In genomic region chr8:79584966-79585365, GRCm38 (mm10) we compare ENCODE assay signal across 9 mouse cellular contexts. TPM values are rescaled to one million over a fixed set of nuclear protein-coding genes. Genes with fewer than 3 reads are reported as not detected.
DNase-seq lines count a peak whose midpoint lies in the region; ATAC-seq and TF ChIP-seq lines count a peak whose summit lies in the region.
"Had no signal": no experiment of that assay in that cellular context is flagged by ENCODE, and none has a peak within 500 bp of the region (broad histone marks: within the 10 kb centered on the region; RNA-seq: fewer than 3 reads in every experiment).

No protein-coding gene starts in this region.

- no peak overlapping the region for H3K27ac ChIP-seq in hindbrain, embryonic 11.5 days (ENCODE audit: low read depth, low read length)
- no peak overlapping the region for H3K27ac ChIP-seq in hindbrain, embryonic 13.5 days
- no peak overlapping the region for H3K27ac ChIP-seq in lung, postnatal 0 days (ENCODE audit: low read length)
- H3K27ac ChIP-seq: liver, embryonic 15.5 days had no signal

- WGBS in hindbrain, embryonic 11.5 days: 49% methylated on average over 3 of the region's 3 CpGs
- 42% methylated on average over 3 of the region's 3 CpGs for WGBS in hindbrain, embryonic 13.5 days
- 23% methylated on average over 3 of the region's 3 CpGs for WGBS in lung, postnatal 0 days

- no peak; the same call in 1 of the 2 replicates for ATAC-seq in hindbrain, embryonic 11.5 days (ENCODE audit: low FRiP score)
- no peak for ATAC-seq in hindbrain, embryonic 13.5 days (ENCODE audit: low FRiP score)
- ATAC-seq in lung, postnatal 0 days: peak; percentile 75

- no peaks in the 10 kb centered on the region for H3K27me3 ChIP-seq in hindbrain, embryonic 11.5 days (ENCODE audit: control insufficient read depth, insufficient read depth, low read length)
- H3K27me3 ChIP-seq in hindbrain, embryonic 13.5 days: no peaks in the 10 kb centered on the region
- H3K27me3 ChIP-seq in lung, postnatal 0 days (replicated peaks; ENCODE audit: insufficient read depth, low read length): no peaks in the 10 kb centered on the region
- H3K27me3 ChIP-seq: liver, embryonic 15.5 days had no signal

- peak; percentile 66 for DNase-seq in hindbrain, embryonic 11.5 days (ENCODE audit: low spot score)
- DNase-seq in adrenal gland, adult (ENCODE audit: inconsistent age in 2 of 2, low spot score in 1 of 2): peak; percentile 56 to 82
- peak; percentile 86 for DNase-seq in embryo, embryonic 10.5 days (ENCODE audit: low spot score)
- peak; percentile 69 for DNase-seq in heart, adult 8-10 months (ENCODE audit: low spot score)
- peak; percentile 60 to 76 for DNase-seq in kidney, postnatal 25 days
- DNase-seq in lung, postnatal 0 days (ENCODE audit: low spot score): peak; percentile 91
- DNase-seq in right cerebral cortex, postnatal 25 days: peak; percentile 40

- no peak overlapping the region for H3K4me2 ChIP-seq in hindbrain, embryonic 11.5 days (replicated peaks; ENCODE audit: low read depth, low read length)
- no peak overlapping the region for H3K4me2 ChIP-seq in hindbrain, embryonic 13.5 days
- H3K4me2 ChIP-seq in lung, postnatal 0 days (replicated peaks; ENCODE audit: low read depth, low read length): no peak overlapping the region
- H3K4me2 ChIP-seq: liver, embryonic 15.5 days had no signal

- TF ChIP-seq EP300 in lung, postnatal 0 days (IDR thresholded peaks at IDR 0.05): no peak

- H3K9me3 ChIP-seq in hindbrain, embryonic 11.5 days (ENCODE audit: control insufficient read depth, low read length): no peaks in the 10 kb centered on the region
- H3K9me3 ChIP-seq in hindbrain, embryonic 13.5 days: no peaks in the 10 kb centered on the region
- H3K9me3 ChIP-seq in lung, postnatal 0 days (ENCODE audit: low read length): no peaks in the 10 kb centered on the region
- H3K9me3 ChIP-seq: liver, embryonic 15.5 days had no signal

- H3K36me3 ChIP-seq in hindbrain, embryonic 11.5 days (ENCODE audit: control insufficient read depth, insufficient read depth, low read length): no peaks in the 10 kb centered on the region
- no peaks in the 10 kb centered on the region for H3K36me3 ChIP-seq in hindbrain, embryonic 13.5 days
- H3K36me3 ChIP-seq in lung, postnatal 0 days (ENCODE audit: insufficient read depth, low read length): no peaks in the 10 kb centered on the region
- H3K36me3 ChIP-seq: liver, embryonic 15.5 days had no signal

- no peak overlapping the region for H3K4me3 ChIP-seq in hindbrain, embryonic 11.5 days (ENCODE audit: low read depth, low read length)
- no peak overlapping the region for H3K4me3 ChIP-seq in hindbrain, embryonic 13.5 days
- no peak overlapping the region for H3K4me3 ChIP-seq in lung, postnatal 0 days (ENCODE audit: low read depth, low read length)
- H3K4me3 ChIP-seq: liver, embryonic 15.5 days had no signal

- no peak overlapping the region for H3K9ac ChIP-seq in hindbrain, embryonic 11.5 days (ENCODE audit: low read depth, low read length)
- no peak overlapping the region for H3K9ac ChIP-seq in hindbrain, embryonic 13.5 days
- H3K9ac ChIP-seq in lung, postnatal 0 days (replicated peaks; ENCODE audit: low read depth): no peak overlapping the region
- H3K9ac ChIP-seq: liver, embryonic 15.5 days had no signal

- H3K4me1 ChIP-seq in hindbrain, embryonic 11.5 days (replicated peaks; ENCODE audit: control insufficient read depth, insufficient read depth, low read length): no peaks in the 10 kb centered on the region
- H3K4me1 ChIP-seq in hindbrain, embryonic 13.5 days (replicated peaks): no peaks in the 10 kb centered on the region
- H3K4me1 ChIP-seq in lung, postnatal 0 days (ENCODE audit: insufficient read depth, low read depth, low read length): no peaks in the 10 kb centered on the region
- H3K4me1 ChIP-seq: liver, embryonic 15.5 days had no signal

- TF ChIP-seq CTCF in lung, postnatal 0 days (IDR thresholded peaks at IDR 0.05): peak; percentile 88

RNA-seq across cellular contexts. Expression of gene Otud4, which starts 54.5 kb away (rescaled TPM):
- 22.8 and 24.3 TPM in 2 replicates for polyA plus RNA-seq in hindbrain, embryonic 11.5 days (2014; fragmentation: Nextera tagmentation; extraction: Ambion mirVana)
- 10.3 and 10.6 TPM in 2 replicates for polyA plus RNA-seq in hindbrain, embryonic 13.5 days (2015; fragmentation: Nextera tagmentation; extraction: Ambion mirVana)
- 10 to 100 TPM; 44.8 to 53.7 (median 46.0) TPM for total RNA-seq in heart, adult 8-10 months (2022)
- 8.0 and 8.7 TPM in 2 replicates for polyA plus RNA-seq in lung, postnatal 0 days (2015; fragmentation: Nextera tagmentation; extraction: Ambion mirVana)

Comparison
In these comparisons a context has a peak if more than half of its experiments do, and no peak if none do; other contexts are left out.
1. DNase-seq: peak in every context shown above with its lines; median percentile 91 in lung, postnatal 0 days; 86 in embryo, embryonic 10.5 days; 69 in adrenal gland, adult; 69 in heart, adult 8-10 months; 68 in kidney, postnatal 25 days; 66 in hindbrain, embryonic 11.5 days; 40 in right cerebral cortex, postnatal 25 days.